Comparison of ENCODE assay signal across 8 mouse cellular contexts in genomic region chr17:86444578-86445419, GRCm38 (mm10).
DNase-seq lines count a peak whose midpoint lies in the region; ATAC-seq and TF ChIP-seq lines count a peak whose summit lies in the region.

No protein-coding gene starts in this region.

- peaks cover 4% of the 10 kb centered on the region; the same call in 1 of the 2 replicates for H3K27me3 ChIP-seq in G1E (ENCODE audit: insufficient read depth, low read length)
- no peaks in the 10 kb centered on the region for H3K27me3 ChIP-seq in lung, embryonic 16.5 days (ENCODE audit: control insufficient read depth, insufficient read depth, low read depth, low read length)

- peaks cover 23% of the 10 kb centered on the region for H3K4me1 ChIP-seq in G1E (ENCODE audit: insufficient read depth, low read depth, low read length)
- H3K4me1 ChIP-seq in lung, embryonic 16.5 days (replicated peaks; ENCODE audit: control insufficient read depth, insufficient read depth, low read length) = peaks cover 8% of the 10 kb centered on the region

- peak overlapping the region; percentile 36; the same call in 1 of the 2 replicates for H3K4me2 ChIP-seq in lung, embryonic 16.5 days (ENCODE audit: low read depth, low read length)

- 0 out of 2 replicates have a peak overlapping the region, but pooled peaks have one; percentile 10 for H3K9ac ChIP-seq in lung, embryonic 16.5 days (ENCODE audit: low read length)

- no peak overlapping the region for H3K27ac ChIP-seq in lung, embryonic 16.5 days (ENCODE audit: low read length)

- peak; percentile 66 for DNase-seq in G1E (ENCODE audit: low spot score)
- peak; percentile 89 to 93 for DNase-seq in cerebellum, adult 18-20 months
- peak; percentile 93 for DNase-seq in forelimb bud, embryonic 11.5 days (ENCODE audit: low read depth, low spot score)
- DNase-seq in layer of hippocampus, adult 9-10 months (ENCODE audit: low spot score) = peak; percentile 90
- DNase-seq in ovary, postnatal 10 days (ENCODE audit: low spot score) = peak; percentile 90
- DNase-seq in thymus, postnatal 10 days (ENCODE audit: low spot score in 2 of 2) = peak; percentile 87 to 94

- no peaks in the 10 kb centered on the region for H3K36me3 ChIP-seq in G1E (replicated peaks)
- H3K36me3 ChIP-seq in lung, embryonic 16.5 days (ENCODE audit: control insufficient read depth, insufficient read depth, low read length) = no peaks in the 10 kb centered on the region

- H3K9me3 ChIP-seq in G1E (replicated peaks) = peaks cover 15% of the 10 kb centered on the region
- no peaks in the 10 kb centered on the region for H3K9me3 ChIP-seq in lung, embryonic 16.5 days (ENCODE audit: control insufficient read depth, low read length)

- peak; percentile 47; the same call in 1 of the 2 replicates for TF ChIP-seq CTCF in G1E (IDR thresholded peaks at IDR 0.05; ENCODE audit: low read depth, low read length)

- WGBS in lung, embryonic 16.5 days = 37% methylated on average over 15 of the region's 15 CpGs

- no peak overlapping the region for H3K4me3 ChIP-seq in G1E (ENCODE audit: low read depth, low read length)
- H3K4me3 ChIP-seq in lung, embryonic 16.5 days (ENCODE audit: low read length) = no peak overlapping the region

- peak; percentile 65 for ATAC-seq in G1E (ENCODE audit: extremely low read depth, insufficient number of reproducible peaks, low FRiP score, poor library complexity, severe bottlenecking)
- ATAC-seq in hematopoietic stem cell, adult 5-6 weeks (replicated peaks in 1 of 2; ENCODE audit: insufficient read depth in 1 of 2, low FRiP score in 2 of 2, low TSS enrichment in 1 of 2, low read depth in 1 of 2, poor library complexity in 2 of 2, severe bottlenecking in 2 of 2) = peak; percentile 76 to 89
- peak; percentile 91 for ATAC-seq in lung, embryonic 16.5 days (ENCODE audit: low read depth)
